Mouse (Mus musculus): ENCODE data around the gene Heatr9. TPM values are rescaled to one million over a fixed set of nuclear protein-coding genes. Genes with fewer than 3 reads are reported as not detected.

The Heatr9 gene
- total and polyA plus RNA-seq, 3 experiments: not detected

- H3K36me3 ChIP-seq (ENCODE audit: control insufficient read depth in 1 of 2, insufficient read depth in 2 of 2, low read length in 2 of 2): no peaks in the 10 kb centered on the region
- H3K4me1 ChIP-seq (ENCODE audit: control insufficient read depth in 1 of 2, insufficient read depth in 2 of 2, low read length in 2 of 2): peaks cover 0 to 7% of the 10 kb centered on the region in 2 experiments; a peak in 1 of 4 replicates
- no peak for DNase-seq (ENCODE audit: low read depth, low spot score)
- H3K4me3 ChIP-seq (ENCODE audit: control insufficient read depth in 1 of 2, insufficient read depth in 1 of 2, low read depth in 2 of 2, low read length in 2 of 2): no peak within 1 kb of the TSS
- TF ChIP-seq GATA1 (IDR thresholded peaks at IDR 0.05; ENCODE audit: low read depth, low read length): no peak
- no peak for TF ChIP-seq BHLHE40 (IDR thresholded peaks at IDR 0.05; ENCODE audit: borderline replicate concordance, low read depth, low read length)
- no peak for TF ChIP-seq CHD1 (IDR thresholded peaks at IDR 0.05; ENCODE audit: low read depth, low read length)
- TF ChIP-seq ELF1 (IDR thresholded peaks at IDR 0.05; ENCODE audit: low read depth, low read length): no peak
- TF ChIP-seq ZNF384 (IDR thresholded peaks at IDR 0.05; ENCODE audit: low read depth, low read length): no peak
- no peak for TF ChIP-seq USF2 (IDR thresholded peaks at IDR 0.05; ENCODE audit: borderline replicate concordance in 1 of 2, insufficient read depth in 1 of 2, low read depth in 1 of 2, low read length in 2 of 2)
- TF ChIP-seq ZC3H11A (IDR thresholded peaks at IDR 0.05; ENCODE audit: low read depth, low read length): no peak
- no peak for TF ChIP-seq SIN3A (IDR thresholded peaks at IDR 0.05; ENCODE audit: low read length)
- no peak for TF ChIP-seq CTCF (IDR thresholded peaks at IDR 0.05 in 2 of 3, conservative IDR thresholded peaks at IDR 0.05 in 1 of 3; ENCODE audit: control insufficient read depth in 1 of 3, insufficient read depth in 1 of 3, low read depth in 2 of 3, low read length in 3 of 3, poor library complexity in 1 of 3, severe bottlenecking in 1 of 3)
- no peaks in the 10 kb centered on the region for H3K9me3 ChIP-seq (replicated peaks; ENCODE audit: insufficient read depth, low read length)
- H3K79me2 ChIP-seq (ENCODE audit: control insufficient read depth, insufficient read depth, low read length, poor library complexity): no peaks in the 10 kb centered on the region
- peaks cover 4 to 11% of the 10 kb centered on the region in 2 experiments for H3K27me3 ChIP-seq (ENCODE audit: control insufficient read depth in 1 of 2, insufficient read depth in 2 of 2, low read length in 2 of 2)
- no peak within 1 kb of the TSS for H3K27ac ChIP-seq (ENCODE audit: control insufficient read depth, low read depth, low read length)
- no peak within 1 kb of the TSS for H3K9ac ChIP-seq (ENCODE audit: control insufficient read depth, low read depth, low read length, poor library complexity, severe bottlenecking)
Observed at GRCm38 (mm10) chr11:83462711-83463244, 59.2 kb downstream of the Heatr9 start, which contains the start of gene Mmp28. Mmp28 (minus strand) TSS chr11:83463071.

Other genes with a start within 250 kb of the Heatr9 start
- 0.04 and 0.07 TPM in 2 replicates for gene Slfn14, start 235.4 kb downstream of the Heatr9 start, total RNA-seq (2012; rRNA removed)
- gene Slfn14, start 235.4 kb downstream of the Heatr9 start, polyA plus RNA-seq (2012; ENCODE audit: insufficient read depth in 1 of 2, insufficient read length in 2 of 2, low read depth in 1 of 2, low replicate concordance in 2 of 2, missing spikeins in 1 of 2): under 1 TPM in 1 of 2 experiments, not detected in 1; 0.19 TPM
- gene Ap2b1, start 223.2 kb downstream of the Heatr9 start, total RNA-seq (2012; rRNA removed): 60.6 and 63.4 TPM in 2 replicates
- 100 to 1,000 TPM in 1 of 2 experiments, 10 to 100 TPM in 1; 68.9 to 165 TPM for gene Ap2b1, start 223.2 kb downstream of the Heatr9 start, polyA plus RNA-seq (2012; ENCODE audit: insufficient read depth in 1 of 2, insufficient read length in 2 of 2, low read depth in 1 of 2, low replicate concordance in 2 of 2, missing spikeins in 1 of 2)
- gene Pex12, start 219.6 kb downstream of the Heatr9 start, total RNA-seq (2012; rRNA removed): 8.2 and 8.4 TPM in 2 replicates
- gene Pex12, start 219.6 kb downstream of the Heatr9 start, polyA plus RNA-seq (2012; ENCODE audit: insufficient read depth in 1 of 2, insufficient read length in 2 of 2, low read depth in 1 of 2, low replicate concordance in 2 of 2, missing spikeins in 1 of 2): 10 to 100 TPM in 1 of 2 experiments, not detected in 1; 11.8 TPM
- gene Rasl10b, start 113.0 kb downstream of the Heatr9 start, total RNA-seq (2012; rRNA removed): not detected in 2 replicates
- under 1 TPM in 1 of 2 experiments, not detected in 1; 0.04 TPM for gene Rasl10b, start 113.0 kb downstream of the Heatr9 start, polyA plus RNA-seq (2012; ENCODE audit: insufficient read depth in 1 of 2, insufficient read length in 2 of 2, low read depth in 1 of 2, low replicate concordance in 2 of 2, missing spikeins in 1 of 2)
- gene Gas2l2, start 92.7 kb downstream of the Heatr9 start, total RNA-seq (2012; rRNA removed): not detected in 2 replicates
- gene Gas2l2, start 92.7 kb downstream of the Heatr9 start, polyA plus RNA-seq (2012; ENCODE audit: insufficient read depth in 1 of 2, insufficient read length in 2 of 2, low read depth in 1 of 2, low replicate concordance in 2 of 2, missing spikeins in 1 of 2): not detected
- gene 1700020L24Rik, start 84.5 kb downstream of the Heatr9 start, total RNA-seq (2012; rRNA removed): not detected in 2 replicates
- gene 1700020L24Rik, start 84.5 kb downstream of the Heatr9 start, polyA plus RNA-seq (2012; ENCODE audit: insufficient read depth in 1 of 2, insufficient read length in 2 of 2, low read depth in 1 of 2, low replicate concordance in 2 of 2, missing spikeins in 1 of 2): under 1 TPM in 1 of 2 experiments, not detected in 1; 0.60 TPM
- not detected in 2 replicates for gene Mmp28, start 59.1 kb downstream of the Heatr9 start, total RNA-seq (2012; rRNA removed)
- gene Mmp28, start 59.1 kb downstream of the Heatr9 start, polyA plus RNA-seq (2012; ENCODE audit: insufficient read depth in 1 of 2, insufficient read length in 2 of 2, low read depth in 1 of 2, low replicate concordance in 2 of 2, missing spikeins in 1 of 2): under 1 TPM in 1 of 2 experiments, not detected in 1; 0.03 TPM
- gene Taf15, start 49.1 kb downstream of the Heatr9 start, total RNA-seq (2012; rRNA removed): 31.8 and 51.2 TPM in 2 replicates
- gene Taf15, start 49.1 kb downstream of the Heatr9 start, polyA plus RNA-seq (2012; ENCODE audit: insufficient read depth in 1 of 2, insufficient read length in 2 of 2, low read depth in 1 of 2, low replicate concordance in 2 of 2, missing spikeins in 1 of 2): 100 to 1,000 TPM in 1 of 2 experiments, not detected in 1; 236 TPM
- not detected in 2 replicates for gene Ccl5, start 8.3 kb upstream of the Heatr9 start, total RNA-seq (2012; rRNA removed)
- under 1 TPM in 1 of 2 experiments, not detected in 1; 0.56 TPM for gene Ccl5, start 8.3 kb upstream of the Heatr9 start, polyA plus RNA-seq (2012; ENCODE audit: insufficient read depth in 1 of 2, insufficient read length in 2 of 2, low read depth in 1 of 2, low replicate concordance in 2 of 2, missing spikeins in 1 of 2)
- gene Ccl9, start 56.5 kb upstream of the Heatr9 start, total RNA-seq (2012; rRNA removed): 0.33 and 0.62 TPM in 2 replicates
- 1 to 10 TPM in 1 of 2 experiments, not detected in 1; 1.7 TPM for gene Ccl9, start 56.5 kb upstream of the Heatr9 start, polyA plus RNA-seq (2012; ENCODE audit: insufficient read depth in 1 of 2, insufficient read length in 2 of 2, low read depth in 1 of 2, low replicate concordance in 2 of 2, missing spikeins in 1 of 2)
- gene Ccl6, start 70.9 kb upstream of the Heatr9 start, total RNA-seq (2012; rRNA removed): not detected in 2 replicates
- gene Ccl6, start 70.9 kb upstream of the Heatr9 start, polyA plus RNA-seq (2012; ENCODE audit: insufficient read depth in 1 of 2, insufficient read length in 2 of 2, low read depth in 1 of 2, low replicate concordance in 2 of 2, missing spikeins in 1 of 2): not detected
- gene Rpl9-ps1, start 123.4 kb upstream of the Heatr9 start, total RNA-seq (2012; rRNA removed): not detected in 2 replicates
- gene Rpl9-ps1, start 123.4 kb upstream of the Heatr9 start, polyA plus RNA-seq (2012; ENCODE audit: insufficient read depth in 1 of 2, insufficient read length in 2 of 2, low read depth in 1 of 2, low replicate concordance in 2 of 2, missing spikeins in 1 of 2): under 1 TPM in 1 of 2 experiments, not detected in 1; 0.26 TPM
- not detected in 2 replicates for gene Ccl3, start 127.2 kb upstream of the Heatr9 start, total RNA-seq (2012; rRNA removed)
- not detected for gene Ccl3, start 127.2 kb upstream of the Heatr9 start, polyA plus RNA-seq (2012; ENCODE audit: insufficient read depth in 1 of 2, insufficient read length in 2 of 2, low read depth in 1 of 2, low replicate concordance in 2 of 2, missing spikeins in 1 of 2)
- not detected in 2 replicates for gene Ccl4, start 140.4 kb upstream of the Heatr9 start, total RNA-seq (2012; rRNA removed)
- gene Ccl4, start 140.4 kb upstream of the Heatr9 start, polyA plus RNA-seq (2012; ENCODE audit: insufficient read depth in 1 of 2, insufficient read length in 2 of 2, low read depth in 1 of 2, low replicate concordance in 2 of 2, missing spikeins in 1 of 2): not detected
- gene Wfdc17, start 181.8 kb upstream of the Heatr9 start, total RNA-seq (2012; rRNA removed): not detected in 2 replicates
- gene Wfdc17, start 181.8 kb upstream of the Heatr9 start, polyA plus RNA-seq (2012; ENCODE audit: insufficient read depth in 1 of 2, insufficient read length in 2 of 2, low read depth in 1 of 2, low replicate concordance in 2 of 2, missing spikeins in 1 of 2): not detected
- gene Wfdc18, start 186.8 kb upstream of the Heatr9 start, total RNA-seq (2012; rRNA removed): not detected in 2 replicates
- not detected for gene Wfdc18, start 186.8 kb upstream of the Heatr9 start, polyA plus RNA-seq (2012; ENCODE audit: insufficient read depth in 1 of 2, insufficient read length in 2 of 2, low read depth in 1 of 2, low replicate concordance in 2 of 2, missing spikeins in 1 of 2)
- gene Wfdc21, start 224.8 kb upstream of the Heatr9 start, total RNA-seq (2012; rRNA removed): not detected in 2 replicates
- gene Wfdc21, start 224.8 kb upstream of the Heatr9 start, polyA plus RNA-seq (2012; ENCODE audit: insufficient read depth in 1 of 2, insufficient read length in 2 of 2, low read depth in 1 of 2, low replicate concordance in 2 of 2, missing spikeins in 1 of 2): not detected
- gene Heatr6, start 231.5 kb upstream of the Heatr9 start, total RNA-seq (2012; rRNA removed): 17.3 and 17.7 TPM in 2 replicates
- 10 to 100 TPM in 1 of 2 experiments, not detected in 1; 21.2 TPM for gene Heatr6, start 231.5 kb upstream of the Heatr9 start, polyA plus RNA-seq (2012; ENCODE audit: insufficient read depth in 1 of 2, insufficient read length in 2 of 2, low read depth in 1 of 2, low replicate concordance in 2 of 2, missing spikeins in 1 of 2)

Measured in MEL (cell line).